Mouse (Mus musculus) kidney, embryonic 16.5 days (tissue): ENCODE measurements around the gene Rap1a. TPM values are rescaled to one million over a fixed set of nuclear protein-coding genes. Genes with fewer than 3 reads are reported as not detected.

Source experiments
- ATAC-seq: fragments of 200-750 bp; cut with Nextera tagmentation; 2 replicates; pipeline ENCODE4 v1.8.0; 2017; ENCODE audit warnings: moderate TSS enrichment; ENCODE audit not compliant: low FRiP score, low TSS enrichment
- H3K27ac ChIP-seq: fragments of 300-500 bp; sonication (generic); 2 replicates; pipeline ENCODE4 v1.5.1; 2014; ENCODE audit warnings: low read length
- H3K27me3 ChIP-seq: fragments of 300-500 bp; sonication (generic); 2 replicates; pipeline ENCODE4 v1.6.1; 2014; ENCODE audit warnings: low read length, control low read depth, mixed read lengths; ENCODE audit not compliant: insufficient read depth
- H3K36me3 ChIP-seq: fragments of 300-500 bp; sonication (generic); 2 replicates; pipeline ENCODE4 v1.6.1; 2014; ENCODE audit warnings: low read length, control low read depth, mixed read lengths; ENCODE audit not compliant: insufficient read depth
- H3K4me1 ChIP-seq: fragments of 300-500 bp; sonication (generic); 2 replicates; pipeline ENCODE4 v1.6.1; 2014; ENCODE audit warnings: low read length, control low read depth, mixed read lengths; ENCODE audit not compliant: insufficient read depth
- H3K4me2 ChIP-seq: fragments of 300-500 bp; sonication (generic); replicated peaks from 2 replicates; pipeline ENCODE4 v1.6.1; 2014; ENCODE audit warnings: low read depth, low read length
- H3K4me3 ChIP-seq: fragments of 300-500 bp; sonication (generic); 2 replicates; pipeline ENCODE4 v1.5.1; 2014; ENCODE audit warnings: mild to moderate bottlenecking, low read length
- H3K9ac ChIP-seq: fragments of 300-500 bp; sonication (generic); replicated peaks from 2 replicates; pipeline ENCODE4 v1.6.1; 2014; ENCODE audit warnings: low read length
- H3K9me3 ChIP-seq: fragments of 300-500 bp; sonication (generic); 2 replicates; pipeline ENCODE4 v1.6.1; 2016; ENCODE audit warnings: low read length, control low read depth
- WGBS: fragments of 180-500 bp; shearing (Covaris S2); extraction: QIAGEN DNeasy Blood & Tissue Kit; methylation state at CpG from one replicate; pipeline ENCODE4 v1.1.7; 2014; 5-methylcytosine and 5-hydroxymethylcytosine counted together
- polyA plus RNA-seq: library from polyadenylated mRNA; unstranded; fragments of >200 nt; fragmentation: Nextera tagmentation; extraction: Ambion mirVana; gene quantifications from 2 replicates; pipeline ENCODE4 v1.2.1, GENCODE M21; 2015

Gene Rap1a
- polyA plus RNA-seq, 1 experiment from 2014 or later = 104 TPM

DNA sequence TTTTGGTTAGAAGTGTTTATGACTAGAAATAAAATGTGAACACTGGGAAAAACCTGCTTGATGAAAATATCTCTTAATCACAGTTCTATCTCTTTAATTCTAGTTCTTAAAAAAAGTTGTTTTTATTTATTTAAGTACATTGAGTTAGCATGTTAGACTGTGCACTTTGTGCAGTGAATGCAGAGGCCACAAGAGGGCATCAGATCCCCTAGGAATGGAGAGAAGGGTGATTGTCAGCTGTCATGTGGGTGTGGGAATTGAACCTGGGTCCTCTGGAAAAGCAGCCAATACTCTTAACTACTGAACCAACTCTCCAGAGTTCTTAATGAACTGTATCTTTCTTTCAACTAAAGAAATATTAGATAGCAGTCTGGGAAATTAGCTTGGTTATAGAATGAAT is 29.6 kb downstream of the Rap1a start:
- Histone ChIP-seq H3K4me2 (no peak overlapping the region), H3K27ac (no peak overlapping the region), H3K4me1 (no peaks in the 10 kb centered on the region), H3K4me3 (no peak overlapping the region), H3K9ac (no peak overlapping the region), H3K27me3 (no peaks in the 10 kb centered on the region), H3K36me3 (no peaks in the 10 kb centered on the region), H3K9me3 (no peaks in the 10 kb centered on the region)
- no peak for ATAC-seq

DNA sequence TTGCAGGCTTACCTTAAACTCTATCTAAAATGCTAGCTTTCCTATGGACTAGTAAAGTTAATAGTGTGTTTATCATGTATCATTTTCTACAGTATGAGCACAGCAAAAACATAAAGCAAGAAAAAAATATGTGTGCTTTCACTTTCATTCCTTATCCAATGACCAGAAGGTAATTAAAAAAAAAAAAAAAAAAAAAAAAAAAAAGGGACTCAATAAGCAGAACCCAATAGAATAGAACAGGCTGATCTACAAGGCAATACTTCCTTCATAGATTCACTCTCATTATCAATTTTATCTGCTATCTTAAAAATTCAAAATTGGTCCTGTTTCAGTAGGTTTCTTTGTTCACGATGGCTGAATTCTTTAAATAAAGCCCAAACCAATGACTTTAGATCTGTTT is 30.3 kb downstream of the Rap1a start:
- H3K9me3 ChIP-seq = no peaks in the 10 kb centered on the region
- no peaks in the 10 kb centered on the region for H3K27me3 ChIP-seq
- no peak overlapping the region for H3K27ac ChIP-seq
- WGBS = 90% methylated on average over 1 of the region's 1 CpGs
- no peak for ATAC-seq
- H3K4me2 ChIP-seq = no peak overlapping the region
- no peak overlapping the region for H3K9ac ChIP-seq
- no peaks in the 10 kb centered on the region for H3K4me1 ChIP-seq
- H3K4me3 ChIP-seq = no peak overlapping the region
- H3K36me3 ChIP-seq = no peaks in the 10 kb centered on the region

DNA sequence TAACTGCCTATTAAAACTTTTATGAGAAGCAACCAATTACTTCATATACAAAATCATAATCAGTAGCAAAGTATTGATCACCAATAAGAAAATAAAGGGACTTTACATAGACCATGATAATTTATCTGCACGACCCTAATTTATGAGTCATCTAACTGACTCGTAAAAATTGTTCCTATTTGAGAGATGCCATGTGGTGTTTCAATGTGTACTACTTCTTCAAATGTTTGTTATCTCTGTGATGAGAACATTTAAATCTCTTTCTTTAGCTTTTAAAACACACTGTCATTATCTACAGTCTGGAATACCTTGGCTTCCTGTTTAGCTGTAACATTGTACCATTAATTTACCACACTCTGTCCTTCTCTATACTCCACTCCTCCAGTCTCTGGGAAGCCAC is 31.8 kb downstream of the Rap1a start:
- Histone ChIP-seq H3K4me3 (no peak overlapping the region), H3K27ac (no peak overlapping the region), H3K4me2 (no peak overlapping the region), H3K9ac (no peak overlapping the region), H3K9me3 (no peaks in the 10 kb centered on the region), H3K36me3 (no peaks in the 10 kb centered on the region), H3K4me1 (no peaks in the 10 kb centered on the region), H3K27me3 (no peaks in the 10 kb centered on the region)
- ATAC-seq = no peak
- WGBS = 77% methylated on average over 2 of the region's 2 CpGs

DNA sequence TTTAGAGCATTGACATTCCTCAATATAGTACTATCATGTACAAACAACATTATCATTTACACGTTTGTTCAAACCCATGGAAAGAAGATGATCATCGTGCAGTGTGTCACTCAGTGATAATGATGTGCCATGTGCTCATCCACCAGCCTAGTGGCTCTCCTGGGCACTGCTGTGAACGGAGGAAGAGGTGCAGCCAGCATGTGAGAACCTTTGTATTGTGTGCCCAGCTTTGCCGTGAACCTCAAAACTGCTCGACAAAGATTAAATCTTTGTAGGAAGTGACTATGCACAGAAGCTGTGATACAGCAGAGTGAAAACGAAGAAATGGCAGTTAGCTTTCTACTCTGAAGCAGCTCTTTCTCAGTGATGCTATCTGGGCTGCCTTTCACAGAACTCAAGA is 32.6 kb downstream of the Rap1a start:
- H3K27me3 ChIP-seq = no peaks in the 10 kb centered on the region
- no peak for ATAC-seq
- no peak overlapping the region for H3K9ac ChIP-seq
- no peaks in the 10 kb centered on the region for H3K36me3 ChIP-seq
- no peaks in the 10 kb centered on the region for H3K9me3 ChIP-seq
- WGBS = 84% methylated on average over 6 of the region's 6 CpGs
- H3K4me2 ChIP-seq = no peak overlapping the region
- peaks cover 4% of the 10 kb centered on the region; the same call in 1 of the 2 replicates for H3K4me1 ChIP-seq
- no peak overlapping the region for H3K27ac ChIP-seq
- no peak overlapping the region for H3K4me3 ChIP-seq

DNA sequence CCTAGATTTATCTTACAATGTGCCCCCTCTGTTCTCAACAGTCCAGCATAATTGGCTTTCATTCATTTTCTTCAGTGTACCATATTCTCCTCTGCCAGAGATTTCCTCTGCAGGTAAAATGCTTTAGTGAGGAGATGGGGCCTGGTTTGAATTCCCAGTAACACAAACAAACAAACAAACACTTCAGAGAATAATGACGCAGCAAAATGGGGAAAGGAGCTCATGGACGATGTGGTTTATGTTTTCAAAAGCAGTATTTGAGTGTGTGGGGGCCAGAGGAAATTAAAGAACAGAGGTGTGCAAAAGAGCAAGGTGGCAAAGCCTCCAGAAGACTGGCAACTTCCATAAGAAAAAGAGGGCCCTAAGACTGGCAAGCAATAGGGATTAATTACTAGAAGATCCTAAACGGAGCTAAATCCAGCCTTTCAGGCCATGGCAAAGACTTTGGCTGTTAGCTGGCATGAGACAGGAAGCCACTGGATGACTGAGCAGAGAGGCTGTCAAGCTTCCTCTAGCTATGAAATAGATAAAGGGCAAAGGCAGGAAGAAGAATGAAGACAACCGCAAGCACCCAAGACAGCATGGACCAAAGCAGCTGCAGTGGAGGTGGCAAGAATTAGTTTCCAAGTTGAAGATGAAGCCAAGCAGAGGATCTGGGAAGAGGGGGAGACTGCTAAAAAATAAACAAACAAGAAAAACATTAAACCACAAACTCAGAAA is 37.8 kb downstream of the Rap1a start:
- WGBS = 74% methylated on average over 4 of the region's 4 CpGs
- Histone ChIP-seq H3K36me3 (no peaks in the 10 kb centered on the region), H3K4me2 (no peak overlapping the region), H3K9ac (no peak overlapping the region), H3K9me3 (no peaks in the 10 kb centered on the region), H3K4me3 (no peak overlapping the region), H3K27ac (no peak overlapping the region), H3K27me3 (no peaks in the 10 kb centered on the region), H3K4me1 (peaks cover 7% of the 10 kb centered on the region; the same call in 1 of the 2 replicates)
- no peak for ATAC-seq

- Histone ChIP-seq H3K4me2 (no peak overlapping the region), H3K4me3 (no peak overlapping the region), H3K27ac (no peak overlapping the region), H3K9ac (no peak overlapping the region), H3K9me3 (no peaks in the 10 kb centered on the region), H3K4me1 (peaks cover 11% of the 10 kb centered on the region; the same call in 1 of the 2 replicates), H3K27me3 (no peaks in the 10 kb centered on the region), H3K36me3 (no peaks in the 10 kb centered on the region)
- ATAC-seq = no peak
- WGBS = 90% methylated on average over 3 of the region's 3 CpGs
Observed at GRCm38 (mm10) chr3:105760063-105760462, 41.1 kb downstream of the Rap1a start.

GRCm38 (mm10) chr3:105758658-105759057 is 42.5 kb downstream of the Rap1a start:
- Histone ChIP-seq H3K4me1 (peaks cover 8% of the 10 kb centered on the region; the same call in 1 of the 2 replicates), H3K4me2 (no peak overlapping the region), H3K27me3 (no peaks in the 10 kb centered on the region), H3K9ac (no peak overlapping the region), H3K27ac (no peak overlapping the region), H3K36me3 (no peaks in the 10 kb centered on the region), H3K9me3 (no peaks in the 10 kb centered on the region), H3K4me3 (no peak overlapping the region)
- WGBS = 77% methylated on average over 4 of the region's 4 CpGs
- ATAC-seq = no peak

DNA sequence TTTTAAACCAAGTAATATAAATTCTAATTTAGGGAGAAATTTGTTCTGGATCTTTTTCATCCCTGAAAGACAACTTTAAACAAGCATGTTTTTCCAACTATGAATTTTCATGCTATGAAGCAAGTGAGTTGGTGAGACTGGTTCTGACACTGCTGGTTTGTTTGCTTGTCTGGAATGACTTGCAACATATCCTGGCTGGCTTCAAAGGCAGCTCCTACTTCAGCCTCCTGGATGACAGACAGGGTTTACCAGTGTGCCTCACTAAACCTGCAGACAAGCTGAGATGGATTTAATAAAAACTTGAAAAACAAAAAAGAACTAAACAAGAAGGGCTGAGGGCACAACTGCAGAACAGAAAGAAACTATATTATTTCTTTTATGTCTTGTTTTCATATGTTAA is 43.0 kb downstream of the Rap1a start:
- ATAC-seq = no peak
- no peaks in the 10 kb centered on the region for H3K9me3 ChIP-seq
- H3K4me3 ChIP-seq = no peak overlapping the region
- no peaks in the 10 kb centered on the region for H3K27me3 ChIP-seq
- H3K36me3 ChIP-seq = no peaks in the 10 kb centered on the region
- H3K27ac ChIP-seq = no peak overlapping the region
- H3K4me2 ChIP-seq = no peak overlapping the region
- H3K9ac ChIP-seq = no peak overlapping the region
- H3K4me1 ChIP-seq = peaks cover 4% of the 10 kb centered on the region; the same call in 1 of the 2 replicates

DNA sequence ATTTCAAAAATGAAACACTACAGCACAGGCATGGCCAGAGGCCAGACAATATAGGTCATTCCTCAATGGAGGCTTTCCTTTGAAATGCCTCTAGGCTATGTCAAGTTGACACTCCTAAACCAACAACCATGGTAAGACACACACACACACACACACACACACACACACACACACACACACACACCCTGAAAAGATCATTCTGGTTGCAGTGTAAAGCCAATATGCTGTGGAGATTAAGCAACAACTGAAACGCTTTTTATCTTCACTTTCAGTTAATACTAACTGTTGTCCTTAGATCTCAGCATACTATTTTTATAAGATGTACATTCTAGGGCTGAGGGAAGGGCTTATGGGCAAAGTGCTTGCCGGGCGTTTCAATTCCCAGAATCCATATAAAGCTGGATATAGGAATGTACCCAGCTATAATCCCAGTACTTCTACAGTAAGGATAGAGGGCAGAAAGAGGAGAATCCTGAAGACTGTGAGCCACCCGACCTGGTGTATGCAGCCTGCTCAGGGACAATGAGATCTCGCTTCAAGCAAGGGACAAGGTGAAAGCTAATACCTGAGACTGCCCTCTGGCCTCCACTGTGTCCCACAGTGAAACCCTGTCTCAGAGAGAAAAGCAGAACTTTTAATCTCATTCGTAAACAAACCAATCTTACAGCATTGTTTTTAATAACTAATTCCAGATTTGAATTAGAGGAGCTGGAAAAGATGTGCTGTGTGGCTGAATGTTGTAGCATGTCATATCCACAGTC is 43.6 kb downstream of the Rap1a start:
- H3K27ac ChIP-seq = no peak overlapping the region
- H3K36me3 ChIP-seq = no peaks in the 10 kb centered on the region
- H3K4me1 ChIP-seq = peaks cover 4% of the 10 kb centered on the region; the same call in 1 of the 2 replicates
- no peak overlapping the region for H3K4me3 ChIP-seq
- no peak for ATAC-seq
- no peak overlapping the region for H3K9ac ChIP-seq
- 71% methylated on average over 6 of the region's 6 CpGs for WGBS
- H3K9me3 ChIP-seq = no peaks in the 10 kb centered on the region
- no peaks in the 10 kb centered on the region for H3K27me3 ChIP-seq
- H3K4me2 ChIP-seq = no peak overlapping the region

DNA sequence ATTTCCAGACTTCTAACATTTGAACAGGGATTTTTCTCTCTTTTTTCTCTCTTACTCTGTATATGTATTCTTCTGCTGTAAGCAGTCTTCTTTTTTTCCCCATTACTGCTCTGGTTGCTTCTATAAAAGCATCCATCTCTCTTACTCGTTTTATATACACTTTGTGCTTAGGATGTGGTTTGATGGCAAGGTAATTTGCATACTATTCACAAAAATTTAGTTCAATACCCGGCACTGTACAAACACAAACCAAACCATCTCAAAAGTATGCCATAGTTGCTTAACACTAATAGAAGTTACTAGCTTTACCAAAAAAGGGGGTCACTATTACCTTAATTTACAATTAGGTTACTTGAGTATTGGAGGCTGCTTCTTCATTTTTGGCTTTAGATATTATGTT is 44.6 kb downstream of the Rap1a start:
- no peaks in the 10 kb centered on the region for H3K9me3 ChIP-seq
- no peak overlapping the region for H3K27ac ChIP-seq
- H3K4me1 ChIP-seq = peaks cover 4% of the 10 kb centered on the region; the same call in 1 of the 2 replicates
- no peak overlapping the region for H3K4me3 ChIP-seq
- no peak overlapping the region for H3K9ac ChIP-seq
- no peak overlapping the region for H3K4me2 ChIP-seq
- ATAC-seq = no peak
- H3K27me3 ChIP-seq = no peaks in the 10 kb centered on the region
- H3K36me3 ChIP-seq = no peaks in the 10 kb centered on the region
- 82% methylated on average over 2 of the region's 2 CpGs for WGBS
